Mouse (Mus musculus): ENCODE data around the gene Amy1. TPM values are rescaled to one million over a fixed set of nuclear protein-coding genes. Genes with fewer than 3 reads are reported as not detected.
"Not testable (repeated sequence)": the region's sequence is repeated elsewhere in the genome, so short reads cannot be mapped to it uniquely, and the experiment has no call there.

Amy1 gene
- polyA plus RNA-seq, 1 experiment from 2014 or later = 0.79 TPM

GRCm38 (mm10) chr3:113539692-113540091 lies 66.8 kb downstream of the Amy1 start:
- Histone ChIP-seq H3K36me3 (no peaks in the 10 kb centered on the region), H3K4me2 (no peak overlapping the region), H3K27ac (no peak overlapping the region), H3K4me1 (replicated peaks) (no peaks in the 10 kb centered on the region), H3K9ac (no peak overlapping the region), H3K27me3 (no peaks in the 10 kb centered on the region), H3K9me3 (replicated peaks) (no peaks in the 10 kb centered on the region), H3K4me3 (no peak overlapping the region)
- ATAC-seq (replicated peaks; ENCODE audit: insufficient number of reproducible peaks, insufficient read depth, low FRiP score, low read depth) = no peak

DNA sequence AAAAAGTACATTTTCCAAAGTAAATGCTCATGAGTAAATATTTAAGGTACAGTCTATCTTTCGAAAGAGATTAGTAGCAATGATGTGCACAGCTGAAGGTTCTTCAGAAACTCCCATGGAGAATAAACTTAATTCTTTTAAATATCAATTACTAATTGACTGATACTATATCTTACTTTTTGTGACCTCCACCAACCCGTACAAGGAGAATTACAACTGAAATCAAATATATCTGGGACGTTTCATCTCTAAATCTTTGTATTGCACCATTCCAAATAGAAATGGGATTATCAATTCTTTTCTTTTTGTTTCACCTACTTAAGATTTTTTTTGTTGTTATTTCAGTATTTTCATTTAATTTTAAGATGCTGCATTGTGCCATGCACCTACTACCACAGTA lies 74.2 kb downstream of the Amy1 start, which contains the start of gene Amy2a1:
Amy2a1 (minus strand) TSS at position 101 of the 400 bp plus-strand sequence.
- not testable (repeated sequence) for H3K9me3 ChIP-seq (replicated peaks); H3K4me2 ChIP-seq; ATAC-seq (replicated peaks; ENCODE audit: insufficient number of reproducible peaks, insufficient read depth, low FRiP score, low read depth); H3K27me3 ChIP-seq; H3K4me3 ChIP-seq; H3K9ac ChIP-seq; H3K4me1 ChIP-seq (replicated peaks); H3K36me3 ChIP-seq; H3K27ac ChIP-seq
- WGBS = 74% methylated on average over 3 of the region's 3 CpGs

Other genes starting within 250 kb of the Amy1 start
- 3.6 TPM in 1 of 2 replicates, not detected in the other for gene Amy2a1, start 74.3 kb downstream of the Amy1 start, polyA plus RNA-seq (2015; fragmentation: Nextera tagmentation; extraction: Ambion mirVana)
- 21.2 and 25.5 TPM in 2 replicates for gene Rnpc3, start 23.4 kb upstream of the Amy1 start, polyA plus RNA-seq (2015; fragmentation: Nextera tagmentation; extraction: Ambion mirVana)